Mouse (Mus musculus): ENCODE measurements around the gene Vsx1. TPM values are rescaled to one million over a fixed set of nuclear protein-coding genes. Genes with fewer than 3 reads are reported as not detected.

Vsx1 gene
- total RNA-seq, 2 experiments from 2014 or later, result not detected

DNA sequence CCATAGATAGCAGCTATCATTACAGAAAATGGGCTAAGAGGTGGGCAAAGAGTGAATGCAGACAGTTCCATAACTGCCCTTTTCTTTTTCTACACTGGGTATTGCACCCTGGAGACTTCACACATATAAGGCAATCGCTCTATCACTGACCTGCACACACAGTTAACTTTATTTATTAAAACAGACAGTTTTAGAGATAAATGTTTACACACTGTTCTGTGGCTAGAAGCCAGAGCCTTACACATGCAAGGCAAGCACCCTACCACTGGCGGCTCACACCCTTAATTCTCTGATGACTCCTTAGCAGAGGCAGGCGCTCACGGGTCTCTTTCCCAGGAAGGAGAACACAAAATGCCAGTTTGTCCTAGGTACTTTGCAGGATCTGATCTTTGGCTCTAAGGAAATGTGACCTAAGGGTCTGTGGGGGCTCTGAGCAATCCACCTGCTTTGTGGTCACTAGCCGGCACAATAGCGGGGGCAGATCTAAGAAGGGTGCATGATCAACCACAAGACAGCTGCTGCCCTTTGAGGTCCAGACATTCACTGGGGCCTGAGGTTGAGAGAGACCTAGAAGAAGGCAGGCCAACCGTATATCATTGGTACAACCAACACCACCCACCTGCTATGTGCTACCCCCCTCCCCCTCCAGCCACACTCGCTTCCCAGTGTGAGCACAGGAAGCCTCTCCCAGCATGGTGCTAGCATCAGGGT lies 42.6 kb downstream of the Vsx1 start:
- no peak for DNase-seq

DNA sequence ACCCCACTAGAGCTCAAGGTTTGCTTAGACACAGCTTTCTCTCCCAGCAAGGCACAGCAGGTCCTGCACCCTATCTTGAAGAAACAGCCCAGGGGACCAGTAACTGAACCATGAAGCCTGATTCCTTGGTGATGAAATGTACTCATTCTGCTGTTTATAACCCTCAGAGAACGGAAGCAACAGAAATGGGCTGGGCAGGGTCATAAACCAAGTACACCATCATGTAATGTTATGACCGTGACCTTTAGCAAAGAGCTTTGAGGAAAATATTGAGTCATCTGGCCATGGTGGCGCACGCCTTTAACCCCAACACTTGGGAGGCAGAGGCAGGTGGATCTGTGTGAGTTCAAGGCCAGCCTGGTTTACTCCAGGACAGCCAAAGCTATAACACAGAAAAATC lies 43.9 kb downstream of the Vsx1 start:
- no peak for DNase-seq

DNA sequence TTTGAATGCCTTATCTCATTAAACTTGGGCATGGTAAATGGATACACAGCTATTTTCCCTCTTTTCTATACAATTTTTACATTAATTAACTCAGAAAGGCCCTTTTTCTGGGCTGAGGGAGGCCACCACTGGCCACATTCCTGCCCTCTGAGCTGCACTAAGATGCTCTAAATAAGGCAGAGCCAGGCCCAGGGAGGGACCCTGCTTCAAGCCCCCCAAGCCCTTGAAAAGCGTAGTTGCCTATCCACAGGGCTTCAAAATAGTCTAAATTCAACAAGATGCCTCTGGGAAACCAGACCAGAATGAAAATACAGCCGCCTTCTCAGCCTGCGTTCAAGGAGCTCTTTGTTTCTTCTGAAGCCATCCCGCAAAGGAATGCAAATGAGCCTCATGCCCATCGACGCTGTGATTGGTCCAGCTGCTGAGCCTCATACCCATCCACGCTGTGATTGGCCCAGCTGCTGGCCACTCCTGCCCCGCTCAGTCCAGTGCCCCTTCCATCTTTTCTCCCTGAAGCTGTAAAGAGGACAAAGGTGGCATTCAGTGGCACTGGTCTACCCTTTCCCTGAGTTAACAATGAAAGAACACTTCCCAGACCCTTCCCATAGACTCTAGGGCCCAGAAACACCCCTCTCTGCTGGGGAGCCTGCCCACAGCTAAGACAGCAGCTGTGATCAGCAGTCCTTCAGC lies 45.3 kb downstream of the Vsx1 start:
- DNase-seq, result no peak

DNA sequence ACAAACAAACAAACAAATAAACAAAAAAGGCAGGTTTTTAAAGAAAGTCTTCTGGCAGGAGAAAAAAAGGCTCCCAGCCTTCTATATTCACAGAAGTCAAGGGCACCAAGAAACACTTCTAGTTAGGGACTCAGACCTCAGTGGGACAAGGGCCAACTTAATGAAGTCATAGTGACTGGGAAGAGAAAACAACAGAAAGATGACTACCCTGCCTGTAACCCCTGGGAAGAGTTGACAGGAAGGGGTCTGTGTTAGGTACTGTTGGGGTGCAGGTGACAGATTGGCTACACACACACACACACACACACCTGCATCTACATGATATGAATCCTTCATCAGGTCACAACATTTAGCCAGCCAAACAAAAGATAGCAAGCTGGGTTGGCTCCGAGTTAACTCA lies 46.0 kb downstream of the Vsx1 start:
- DNase-seq, result no peak

DNA sequence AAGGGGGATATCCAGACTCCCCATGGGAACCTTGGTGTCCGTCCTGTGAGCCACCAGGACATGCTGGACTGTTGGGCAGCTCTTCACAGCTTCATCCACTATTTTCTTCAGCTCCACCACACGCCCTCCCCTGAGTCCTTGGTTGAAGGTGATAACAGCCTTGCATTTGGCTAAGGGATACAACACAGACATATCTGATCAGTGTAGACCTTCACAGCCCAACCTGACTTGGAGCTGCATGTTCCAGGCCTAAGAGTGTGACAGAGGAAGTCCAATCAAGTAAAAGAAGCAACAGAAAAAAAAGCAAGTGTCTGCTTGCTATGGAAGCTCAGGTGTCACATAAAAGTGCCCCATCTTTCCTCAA lies 50.8 kb downstream of the Vsx1 start:
- DNase-seq, result no peak

DNA sequence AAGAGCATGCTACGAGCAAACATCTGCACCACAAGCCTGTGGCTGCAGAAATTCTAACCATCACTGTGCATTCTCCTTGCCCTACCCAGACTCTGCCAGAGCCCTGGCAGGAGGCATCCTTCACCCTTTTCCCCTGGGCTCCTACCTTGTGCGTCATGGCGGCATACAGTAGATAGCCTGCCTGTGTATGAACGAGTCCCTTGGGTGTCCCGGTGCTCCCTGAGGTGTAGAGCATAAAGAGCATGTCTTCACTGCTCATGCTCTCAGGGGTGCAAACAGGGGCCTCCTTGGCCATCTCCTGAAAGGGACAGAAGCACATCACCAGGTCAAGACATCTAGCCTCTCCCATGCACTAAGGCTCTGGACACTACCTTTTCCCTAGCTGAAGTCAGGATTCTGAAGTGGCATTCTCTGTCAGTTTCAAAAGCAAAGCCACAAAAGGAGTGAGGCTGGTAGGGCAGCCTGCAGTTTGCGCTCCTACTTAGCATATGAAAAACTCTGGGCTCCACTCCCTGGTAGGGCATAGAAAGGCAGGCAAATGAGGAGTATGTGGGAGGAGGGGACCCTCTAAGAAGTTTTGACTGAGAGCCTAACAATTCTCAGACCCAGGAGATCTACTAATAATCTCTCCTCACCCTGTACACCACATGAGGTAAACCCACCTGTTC lies 51.3 kb downstream of the Vsx1 start:
- no peak for DNase-seq

DNA sequence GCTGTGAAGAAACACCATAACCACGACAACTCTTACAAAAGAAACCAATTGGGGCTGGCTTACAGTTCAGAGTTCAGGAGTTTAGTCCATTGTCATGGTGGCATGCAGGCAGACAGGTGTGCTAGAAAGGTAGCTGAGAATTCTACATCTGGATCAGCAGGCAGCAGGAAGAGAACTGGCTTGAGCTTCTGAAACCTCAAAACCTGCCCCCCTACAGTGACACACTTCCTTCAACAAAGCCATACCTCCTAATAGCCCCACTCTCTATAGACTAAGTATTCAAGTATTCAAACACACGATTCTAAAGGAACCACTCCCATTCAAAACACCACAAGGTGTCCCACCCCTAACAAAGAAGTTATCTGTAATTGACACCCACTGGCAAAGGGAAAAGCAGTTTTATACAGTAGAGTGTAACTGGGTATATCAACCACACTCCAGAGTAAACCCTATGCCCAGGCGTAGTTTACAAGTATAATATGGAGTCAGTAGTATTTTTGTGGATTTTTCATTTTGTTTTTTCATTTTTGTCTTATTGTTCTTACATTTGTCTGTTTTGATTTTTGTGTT lies 53.2 kb downstream of the Vsx1 start:
- DNase-seq, result no peak

Other genes starting within 250 kb of the Vsx1 start
- 1 to 10 TPM; 2.7 to 4.4 TPM for gene Zfp442, start 237.9 kb downstream of the Vsx1 start, total RNA-seq (2021)
- gene Zfp345, start 204.3 kb downstream of the Vsx1 start, total RNA-seq (2021), result under 1 TPM; 0.14 to 0.23 TPM
- not detected for gene Cst7, start 118.9 kb downstream of the Vsx1 start, total RNA-seq (2021)
- gene Apmap, start 80.8 kb downstream of the Vsx1 start, total RNA-seq (2021), result 10 to 100 TPM; 21.1 to 23.0 TPM
- 10 to 100 TPM; 18.0 to 22.1 TPM for gene Acss1, start 20.9 kb downstream of the Vsx1 start, total RNA-seq (2021)
- 1 to 10 TPM; 6.7 to 7.3 TPM for gene Entpd6, start 59.7 kb upstream of the Vsx1 start, total RNA-seq (2021)
- 10 to 100 TPM; 15.2 to 20.1 TPM for gene Pygb, start 97.4 kb upstream of the Vsx1 start, total RNA-seq (2021)
- gene Abhd12, start 215.4 kb upstream of the Vsx1 start, total RNA-seq (2021), result 10 to 100 TPM; 28.0 to 32.3 TPM
- 1 to 10 TPM; 3.6 to 4.5 TPM for gene Gins1, start 216.0 kb upstream of the Vsx1 start, total RNA-seq (2021)

Data from gastrocnemius, postnatal 10 days (tissue).